Mouse (Mus musculus) monocyte, adult 5-6 weeks (primary cell): ENCODE measurements at regions not wholly inside any gene's neighbourhood (a gene's known extent, or its start where the extent isn't known, plus 50 kb on each side); places are given as distances from the start of the nearest gene placed in this dataset.
A peak's percentile ranks its signal among the peaks of the same experiment; 100 is the strongest.

Experiments used
- ATAC-seq: fragments of 153-309, 156-312 bp; replicated peaks from 2 replicates; pipeline ENCODE4 v1.8.0; 2017; ENCODE audit warnings: mild to moderate bottlenecking; ENCODE audit not compliant: low TSS enrichment, insufficient number of reproducible peaks, severe bottlenecking, poor library complexity, low FRiP score

DNA sequence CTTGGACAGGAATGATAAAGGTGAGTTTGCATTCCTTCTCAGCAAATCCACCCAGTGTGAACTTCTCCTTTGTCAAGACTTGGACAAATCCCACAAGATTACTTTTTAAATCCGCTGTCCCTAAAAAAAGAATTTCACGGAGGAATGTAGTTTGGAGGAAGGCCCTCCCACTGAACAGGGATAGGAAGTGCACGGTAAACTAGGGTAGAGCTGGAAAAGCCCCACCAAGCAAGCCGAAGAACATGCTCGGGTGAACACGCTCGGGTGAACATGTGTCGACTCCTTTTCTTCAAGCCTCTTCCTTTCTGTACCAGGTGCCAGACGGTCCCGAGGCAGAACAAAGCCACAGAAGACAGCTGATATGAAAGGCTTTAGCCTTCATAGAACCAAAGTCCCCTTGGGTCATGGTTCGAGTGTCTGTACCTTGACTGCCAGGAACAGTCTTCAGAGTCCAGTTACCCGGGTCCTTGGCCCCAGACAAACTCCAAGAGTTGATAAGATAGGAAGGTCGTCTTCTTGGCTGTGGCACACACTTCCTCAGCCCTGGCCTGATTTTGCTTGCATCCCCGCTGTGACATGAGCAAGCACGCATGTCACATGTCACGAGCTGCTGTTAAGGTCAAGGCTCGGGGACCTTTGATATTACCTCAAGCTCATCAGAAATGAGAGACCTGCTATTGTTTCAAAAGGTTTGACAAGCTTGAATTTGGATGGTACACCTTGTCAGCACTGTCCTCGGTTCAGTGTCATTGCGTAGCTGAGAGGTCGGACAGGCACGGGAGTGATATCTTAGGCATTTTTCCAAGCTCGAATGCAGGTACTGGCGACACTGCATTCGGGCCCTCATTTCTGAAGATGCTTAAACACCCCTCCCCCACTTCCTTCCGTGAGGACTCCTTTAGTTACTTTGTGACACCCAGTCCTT lies 51.5 kb upstream of the Ryk start:
- ATAC-seq: no peak

DNA sequence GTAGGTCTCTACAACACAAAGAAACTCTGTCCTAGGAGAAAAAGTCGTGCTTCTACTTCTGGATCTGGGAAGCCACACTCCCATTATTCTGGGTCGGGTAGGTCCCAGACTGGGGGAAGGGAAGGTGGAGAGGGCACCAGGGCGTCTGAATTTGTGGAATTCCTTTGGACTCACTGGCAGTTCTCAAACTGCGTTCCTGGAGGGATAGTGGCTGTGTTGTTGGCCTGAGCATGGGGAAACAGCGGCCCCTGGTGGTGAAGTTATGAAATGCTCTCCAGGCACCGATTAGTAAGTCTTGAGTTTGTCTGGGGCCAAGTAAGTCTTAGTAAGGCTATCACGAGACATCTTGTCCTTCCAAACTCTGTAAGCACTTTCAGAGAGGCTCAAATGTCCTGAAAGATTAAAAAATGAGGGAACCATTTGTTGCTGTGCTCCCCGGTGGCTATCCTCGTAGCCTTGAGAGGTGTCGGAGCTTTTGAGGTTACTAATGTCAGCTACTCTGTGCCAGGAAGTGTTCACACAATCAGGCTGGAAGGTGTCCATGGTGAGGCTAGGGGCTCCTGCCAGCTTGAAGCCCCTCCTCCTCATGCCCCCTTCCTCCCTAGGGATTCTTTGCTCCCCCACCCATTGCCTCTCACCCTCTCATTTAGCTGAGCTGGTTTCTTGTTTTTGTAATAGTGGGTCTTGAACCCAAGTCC lies 50.2 kb upstream of the Ryk start:
- ATAC-seq: peak; percentile 65
